Mouse (Mus musculus) ZHBTc4 (cell line): ENCODE data around the gene Ndufs5.
A peak's percentile ranks its signal among the peaks of the same experiment; 100 is the strongest.

Experiments used
- DNase-seq: peaks from one replicate; pipeline ENCODE4 v3.0.0-alpha.2; 2011; ENCODE audit warnings: low read depth, low spot score

Gene Ndufs5

DNA sequence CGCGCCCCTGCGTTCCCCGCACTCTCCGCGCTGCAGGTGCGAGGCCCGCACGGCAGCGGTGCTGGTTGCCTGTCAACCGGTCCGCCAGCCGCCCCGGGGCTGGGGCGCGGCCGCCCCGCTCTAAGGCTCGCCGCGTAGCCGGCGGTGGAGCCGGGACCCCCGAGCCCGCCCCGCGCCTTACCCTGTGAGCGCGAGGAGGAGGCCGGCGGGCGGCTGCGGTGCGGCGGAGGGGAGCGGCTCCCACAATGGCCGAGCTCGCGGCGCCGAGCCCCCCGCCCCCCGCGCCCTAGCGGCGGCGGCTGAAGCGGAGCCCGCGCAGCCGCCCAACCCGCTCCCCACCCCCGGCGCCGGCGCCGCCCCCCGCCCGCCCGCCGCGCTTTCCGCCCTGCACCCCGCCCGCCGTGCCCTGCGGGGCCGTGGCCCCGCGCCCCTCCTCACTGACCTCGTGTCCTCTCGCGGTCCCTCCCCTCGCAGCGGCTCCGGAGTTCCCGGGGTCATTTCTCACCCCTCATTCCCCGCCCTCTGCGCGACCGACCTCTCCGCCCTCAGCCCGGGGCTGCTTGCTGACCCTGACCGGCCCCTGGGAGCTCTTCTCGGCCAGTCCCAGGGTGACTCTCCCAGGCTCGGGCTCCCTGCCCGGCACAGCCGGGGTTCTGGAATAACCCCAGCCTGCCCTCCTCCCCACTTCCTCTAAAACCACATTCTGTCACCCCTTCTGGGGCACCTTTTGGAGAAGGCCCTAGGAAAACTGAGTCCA, 30.8 kb downstream of the Ndufs5 start:
- peak; percentile 55 for DNase-seq

DNA sequence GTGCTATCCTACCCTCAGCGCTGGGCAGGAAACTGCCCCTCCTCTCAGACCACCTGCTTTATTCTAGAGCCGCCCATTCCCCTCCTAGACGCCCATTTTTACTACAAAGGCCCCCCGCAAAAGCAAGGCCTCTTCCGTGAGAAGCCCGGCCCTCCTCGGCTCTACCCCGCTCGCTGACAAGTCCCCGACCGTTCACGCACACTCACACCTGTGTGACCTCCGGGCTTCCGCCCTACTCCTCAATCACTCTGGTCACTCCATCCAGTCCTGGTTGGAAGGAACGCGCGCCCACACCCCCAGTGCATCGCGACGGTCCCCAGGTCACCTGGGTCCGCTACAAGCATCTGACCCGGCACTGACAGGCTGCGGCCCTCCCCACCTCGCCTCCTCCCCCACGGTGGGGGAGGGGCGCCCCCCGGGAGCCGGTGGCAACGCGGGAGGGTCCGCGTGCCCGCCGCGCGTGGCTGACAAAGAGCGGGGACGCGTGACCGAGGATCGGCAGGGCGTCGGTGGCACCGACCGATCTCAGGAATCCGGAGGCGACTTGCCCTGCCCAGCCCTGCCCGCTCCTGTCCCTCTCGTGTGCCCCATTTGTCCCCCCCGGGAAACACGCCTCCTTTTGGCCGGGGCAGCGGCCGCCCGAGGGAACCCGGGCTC, 31.5 kb downstream of the Ndufs5 start:
- DNase-seq: no peak

- DNase-seq: no peak
These were observed 32.3 kb downstream of the Ndufs5 start for GRCm38 (mm10) chr4:123685506-123686242.

DNA sequence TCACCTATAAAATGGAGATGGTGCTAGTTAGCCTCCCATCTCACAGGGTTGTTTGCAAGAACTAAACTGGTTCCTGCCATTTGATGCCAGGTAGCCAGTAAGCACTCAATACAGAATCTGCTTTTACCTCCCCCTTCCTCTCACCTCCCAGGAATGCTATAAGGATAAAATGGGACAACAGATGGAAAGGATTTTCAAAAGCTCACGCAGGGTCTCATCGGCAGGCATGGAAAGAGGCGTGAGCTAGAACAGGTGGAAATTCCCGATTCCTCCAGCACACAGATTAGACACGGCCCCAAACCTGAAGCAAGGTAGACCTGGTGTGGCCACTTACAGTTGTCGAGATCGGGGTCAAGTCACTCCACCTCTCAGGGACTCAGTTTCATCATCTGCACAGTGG, 33.0 kb downstream of the Ndufs5 start:
- DNase-seq: no peak

DNA sequence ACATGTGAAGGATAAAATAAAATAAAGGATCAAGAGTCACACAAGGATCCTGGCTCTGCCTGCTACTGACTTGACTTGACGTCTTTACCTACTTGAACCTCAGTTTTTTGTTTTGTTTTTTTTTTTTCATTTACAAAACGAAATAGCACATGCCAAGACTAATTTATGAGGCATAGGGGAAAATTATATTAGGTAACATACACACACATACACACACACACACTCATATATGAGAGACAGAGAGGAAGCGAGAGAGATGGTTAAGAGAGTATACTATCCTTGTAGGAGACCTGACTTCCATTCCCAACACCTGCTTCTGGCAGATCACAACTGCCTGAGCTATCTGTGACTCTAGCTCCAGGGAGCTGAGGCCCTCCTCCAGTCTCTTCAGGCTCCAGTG, 33.7 kb downstream of the Ndufs5 start, which contains the start of gene Macf1:
Gene Macf1, minus strand, starts transcription at position 101 of the 400 bp plus-strand sequence.
- DNase-seq: no peak

- DNase-seq: no peak
These were observed 35.7 kb downstream of the Ndufs5 start for GRCm38 (mm10) chr4:123682291-123682690.

DNA sequence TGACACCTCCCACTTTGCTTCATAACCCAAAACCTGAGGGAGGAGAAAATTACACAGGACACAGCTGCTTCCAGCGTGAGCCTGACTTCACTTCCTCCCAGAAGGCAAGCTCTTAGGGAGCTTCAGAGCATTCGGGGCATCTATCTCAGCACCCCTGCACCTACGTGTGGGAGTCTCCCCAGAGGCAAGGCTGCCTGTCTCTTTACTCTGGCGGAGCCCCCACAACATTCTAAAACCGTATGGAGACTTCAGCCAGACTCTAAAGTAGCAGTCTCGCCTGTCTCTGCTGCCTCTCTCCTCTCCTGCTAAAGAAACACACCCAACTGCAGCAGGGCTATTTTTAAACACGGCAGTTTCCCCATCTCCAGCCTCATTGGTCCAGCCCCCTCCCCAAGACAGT, 37.0 kb downstream of the Ndufs5 start:
- no peak for DNase-seq

- no peak for DNase-seq
These were observed 40.8 kb downstream of the Ndufs5 start for GRCm38 (mm10) chr4:123677060-123677804.

DNA sequence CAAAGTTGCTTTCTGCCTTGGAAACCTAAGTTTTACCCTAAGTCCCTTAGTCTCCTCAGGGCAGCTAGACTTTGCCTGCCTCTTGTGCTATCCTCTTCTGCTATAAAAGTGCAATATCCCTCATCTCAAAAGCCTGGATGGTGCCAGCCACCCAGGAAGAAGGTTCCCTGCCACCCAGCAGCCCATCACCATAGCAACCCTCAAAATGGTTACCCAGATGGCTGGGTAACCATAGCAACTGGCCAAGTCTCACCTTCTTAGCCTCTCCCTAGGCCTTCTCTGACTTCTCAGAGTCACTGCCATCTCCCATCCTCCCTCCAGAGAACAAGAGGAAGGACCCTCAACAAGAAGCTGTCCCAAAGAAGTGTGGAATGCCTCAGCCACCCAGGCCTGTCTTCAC, 47.4 kb downstream of the Ndufs5 start:
- peak; percentile 64 for DNase-seq

DNA sequence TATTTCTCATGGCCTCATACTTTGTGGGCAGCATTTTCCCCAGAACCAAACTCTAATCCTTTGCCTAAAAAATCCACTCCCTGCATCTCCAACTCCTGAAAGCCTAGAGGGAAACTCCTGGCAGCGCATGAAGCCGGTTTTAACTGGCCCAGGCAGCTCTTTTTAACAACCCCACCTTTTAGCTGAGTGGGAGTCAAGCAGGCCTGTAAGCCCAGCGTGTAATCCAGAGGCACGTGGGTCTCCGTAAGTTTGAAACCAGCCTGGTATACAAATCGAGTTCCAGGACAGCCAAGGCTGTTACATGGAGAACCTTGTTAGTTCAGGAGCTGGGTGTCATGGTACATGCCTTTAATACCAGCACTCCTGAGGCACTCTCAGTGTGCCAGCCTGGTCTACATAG, 48.3 kb downstream of the Ndufs5 start:
- DNase-seq: peak; percentile 82

DNA sequence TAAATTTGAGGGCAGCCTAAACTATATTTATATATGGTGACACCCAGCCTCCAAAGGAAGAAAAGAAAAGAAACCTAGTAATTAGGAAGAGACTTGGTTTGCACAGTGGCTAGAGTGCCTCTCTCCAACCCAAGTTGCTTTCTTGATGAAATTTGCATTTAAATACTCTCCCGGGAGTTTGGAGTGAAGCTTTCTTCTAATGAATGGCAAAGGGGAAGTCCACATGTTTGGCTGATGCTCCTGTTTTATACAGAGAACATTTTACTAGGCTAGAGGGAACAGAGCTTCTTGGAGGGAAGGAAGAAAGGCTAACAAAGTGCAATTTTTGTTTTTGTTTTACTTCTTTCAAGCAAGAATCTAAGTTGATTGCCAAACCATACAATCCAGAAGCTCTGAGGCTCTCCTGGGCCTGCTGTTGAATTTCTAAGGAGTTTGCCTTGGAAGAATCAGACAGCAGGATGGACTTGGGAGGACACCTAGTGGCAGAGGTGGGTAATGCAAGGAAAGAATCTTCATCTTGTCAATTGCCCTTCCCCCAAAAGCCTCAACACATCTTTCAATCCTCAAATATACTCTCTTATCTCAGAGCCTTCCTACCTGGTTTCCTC, 50.6 kb downstream of the Ndufs5 start:
- DNase-seq: peak; percentile 91

DNA sequence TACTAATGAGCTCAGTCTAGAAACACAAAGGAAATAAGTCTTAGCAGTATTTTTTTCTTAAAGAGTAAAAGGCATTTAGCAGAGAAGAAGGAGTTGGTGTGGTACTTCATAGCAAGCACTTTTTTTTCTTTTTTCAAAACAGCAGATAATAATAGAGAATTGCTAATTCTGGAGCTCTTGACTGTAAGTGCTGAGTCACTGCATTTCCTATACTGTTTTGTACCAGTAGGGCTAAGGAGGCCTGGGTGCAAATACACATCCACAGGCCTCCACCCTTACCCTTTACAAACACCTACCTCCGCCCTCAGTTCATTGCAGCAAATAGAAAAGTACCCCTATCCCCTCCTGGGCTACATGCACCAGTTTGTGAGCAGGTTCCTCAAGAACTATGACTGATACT, 51.5 kb downstream of the Ndufs5 start:
- peak; percentile 72 for DNase-seq

DNA sequence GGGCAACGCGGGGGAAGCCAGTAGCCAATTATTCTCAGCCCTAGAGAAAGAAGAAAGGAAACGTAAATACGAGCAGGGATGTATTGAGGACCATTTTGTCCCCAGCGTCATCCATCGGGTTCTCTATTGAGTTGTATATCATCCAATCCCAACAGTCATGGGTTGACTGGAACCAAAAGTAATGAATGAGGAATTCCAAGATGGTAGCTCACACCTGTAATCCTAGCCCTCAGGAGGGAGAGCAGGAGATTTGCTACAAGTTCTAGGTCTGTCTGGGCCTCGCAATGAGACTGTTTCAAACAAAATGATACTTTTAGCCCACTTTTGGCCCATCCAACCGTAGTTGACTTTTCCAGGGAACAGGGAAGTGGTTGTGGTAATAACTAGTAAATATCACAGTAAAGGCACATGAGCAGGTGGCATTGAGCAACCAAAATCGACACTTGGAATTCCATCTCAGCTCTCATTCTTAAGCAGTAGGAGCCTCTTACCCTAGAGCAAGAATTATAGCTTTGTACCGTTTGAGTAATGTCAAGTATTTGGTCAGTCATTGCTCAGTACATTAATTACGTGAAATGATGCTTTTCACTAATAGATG, 52.2 kb downstream of the Ndufs5 start:
- no peak for DNase-seq

DNA sequence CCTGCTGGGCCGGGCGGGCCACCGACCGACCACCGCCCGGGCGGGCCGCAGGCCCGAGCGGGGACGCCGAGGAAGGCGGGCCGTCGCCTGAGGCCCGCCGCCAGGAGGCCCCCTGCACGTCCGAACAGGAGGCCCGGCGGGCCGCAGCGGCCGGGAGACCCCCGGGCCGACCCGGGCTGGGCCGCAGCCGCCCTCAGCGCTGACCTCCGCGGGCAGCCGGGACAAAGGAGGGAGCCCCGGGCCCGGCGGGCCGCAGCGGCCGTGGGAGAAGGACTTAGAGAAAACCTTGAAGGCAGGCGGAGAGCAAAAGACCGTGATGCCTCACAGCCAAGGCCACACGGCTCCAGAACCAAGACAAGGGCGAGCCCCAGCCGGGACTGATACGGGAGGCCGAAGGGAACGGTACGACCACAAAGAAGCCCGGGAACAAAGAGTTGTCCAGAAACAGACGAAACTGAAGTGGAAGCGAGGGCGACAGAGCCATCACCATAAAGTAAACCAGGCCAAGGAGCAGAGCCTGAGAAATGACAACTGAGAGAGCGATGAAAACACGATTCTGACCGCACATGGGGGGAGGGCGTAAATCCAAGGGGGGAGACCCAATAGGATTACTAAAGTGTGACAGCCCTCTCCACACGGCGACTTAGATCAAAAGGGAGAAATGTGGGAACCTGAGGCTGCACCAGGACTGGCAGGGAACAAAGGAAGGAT, 52.9 kb downstream of the Ndufs5 start:
- peak; percentile 68 for DNase-seq

- peak; percentile 59 for DNase-seq
These were observed 53.7 kb downstream of the Ndufs5 start for GRCm38 (mm10) chr4:123664021-123664950.

DNA sequence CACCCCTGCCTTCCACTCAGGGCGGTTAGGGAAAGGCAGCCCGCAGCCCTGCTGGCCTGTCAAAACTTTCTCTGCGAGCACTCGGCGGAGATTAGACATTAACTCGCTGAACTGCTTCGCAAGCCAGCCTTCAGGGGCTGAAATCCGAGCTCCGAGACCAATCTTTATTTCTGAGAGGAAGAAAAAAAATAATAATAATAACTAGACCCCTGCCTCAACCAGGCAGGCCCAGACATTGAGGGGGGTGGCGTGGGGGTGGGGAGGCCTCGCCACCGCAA, 54.4 kb downstream of the Ndufs5 start:
- peak; percentile 39 for DNase-seq

DNA sequence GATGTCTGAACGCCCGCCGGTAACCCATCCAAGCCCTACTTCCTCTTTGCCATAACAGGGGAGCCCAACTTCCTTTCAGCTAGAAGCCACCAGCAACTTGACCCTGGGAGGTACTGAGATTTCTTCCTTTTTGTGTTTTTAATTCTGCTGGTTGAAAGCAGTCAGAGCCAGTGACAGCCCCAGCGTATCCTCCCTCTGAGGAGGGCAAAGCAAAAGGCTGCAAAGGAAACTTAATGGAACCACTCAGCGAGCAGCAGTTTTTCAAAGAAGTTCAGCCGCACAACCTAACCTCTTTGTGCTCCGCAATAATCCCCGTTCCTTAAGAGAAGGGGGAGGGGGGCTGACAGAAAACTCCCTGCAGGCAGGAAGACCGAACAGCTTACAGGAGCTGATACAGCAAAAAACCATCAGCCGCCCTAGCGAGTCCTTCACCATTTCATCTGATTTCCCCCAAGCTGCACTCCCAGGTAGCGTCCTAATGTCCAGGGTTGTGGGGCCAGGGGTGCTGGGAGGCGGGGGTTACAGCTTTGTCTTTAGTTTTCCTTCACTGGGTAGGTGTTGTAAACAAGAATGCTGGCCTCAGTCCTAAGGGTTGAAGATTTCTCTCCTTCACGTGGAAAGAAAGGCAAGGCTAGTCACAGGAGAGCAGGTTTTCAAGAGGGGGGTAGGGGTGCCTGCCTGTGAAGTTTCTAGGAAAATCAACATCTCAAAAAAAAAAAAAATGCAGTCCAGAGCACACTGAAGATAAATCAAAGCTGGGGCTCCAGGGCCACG, 54.9 kb downstream of the Ndufs5 start:
- peak; percentile 96 for DNase-seq
